Mouse (Mus musculus) gastrocnemius, postnatal 14 days (tissue): ENCODE data around the gene Mta1. TPM values are rescaled to one million over a fixed set of nuclear protein-coding genes. Genes with fewer than 3 reads are reported as not detected.

Experiments used
- DNase-seq: peaks from one replicate; pipeline ENCODE4 v3.0.0; 2021; ENCODE audit warnings: mixed read lengths
- intact Hi-C: fragments of 180-260 bp; cut with DNase I; formaldehyde crosslinking; loops from one replicate; pipeline ENCODE4 v1.15.1; 2025; ENCODE audit warnings: low total_unique reads
- total RNA-seq, 2 experiments: library from RNA; stranded (reverse); gene quantifications; 2 replicates each; pipeline ENCODE4 v1.2.3; 2021

The Mta1 gene
- total RNA-seq, 2 experiments from 2014 or later: 34.6 to 35.4 TPM

GRCm38 (mm10) chr12:113130732-113131131 is 32.7 kb downstream of the Mta1 start:
- DNase-seq: no peak
- intact Hi-C loops: no loop called here

- intact Hi-C loops: no loop called here
- no peak for DNase-seq
Observed at GRCm38 (mm10) chr12:113131601-113132000, 33.5 kb downstream of the Mta1 start.

GRCm38 (mm10) chr12:113132567-113132966 is 34.5 kb downstream of the Mta1 start:
- intact Hi-C loops: no loop called here
- peak; percentile 73 for DNase-seq

GRCm38 (mm10) chr12:113133260-113133659 is 35.2 kb downstream of the Mta1 start:
- DNase-seq: no peak
- intact Hi-C loops: no loop called here

- intact Hi-C loops: no loop called here
- DNase-seq: no peak
Observed at GRCm38 (mm10) chr12:113133861-113134403, 35.9 kb downstream of the Mta1 start.

- no peak for DNase-seq
- intact Hi-C loops: no loop called here
Observed at GRCm38 (mm10) chr12:113134502-113134901, 36.4 kb downstream of the Mta1 start.

GRCm38 (mm10) chr12:113135401-113135800 is 37.3 kb downstream of the Mta1 start:
- intact Hi-C loops: no loop called here
- no peak for DNase-seq

GRCm38 (mm10) chr12:113136492-113137020 is 38.5 kb downstream of the Mta1 start:
- no peak for DNase-seq
- intact Hi-C loops: no loop called here

- intact Hi-C loops: no loop called here
- DNase-seq: no peak
Observed at GRCm38 (mm10) chr12:113137260-113138213, 39.5 kb downstream of the Mta1 start.

- intact Hi-C loops: no loop called here
- DNase-seq: no peak
Observed at GRCm38 (mm10) chr12:113138291-113138690, 40.2 kb downstream of the Mta1 start.

- DNase-seq: no peak
- intact Hi-C loops: no loop called here
Observed at GRCm38 (mm10) chr12:113138901-113139864, 41.1 kb downstream of the Mta1 start.

GRCm38 (mm10) chr12:113139908-113140615 is 42.0 kb downstream of the Mta1 start, which contains the start of gene Crip2:
Gene Crip2 (plus strand): TSS chr12:113140236.
- DNase-seq: peak; percentile 87

GRCm38 (mm10) chr12:113140616-113141411 is 42.7 kb downstream of the Mta1 start:
- peak; percentile 40 for DNase-seq
- intact Hi-C loops: no loop called here

More at GRCm38 (mm10) chr12:113139908-113140615, 42.0 kb downstream of the Mta1 start, which contains the start of gene Crip2:
- intact Hi-C loops: no loop called here

GRCm38 (mm10) chr12:113141531-113141973 is 43.5 kb downstream of the Mta1 start:
- intact Hi-C loops: no loop called here
- DNase-seq: peak; percentile 63

GRCm38 (mm10) chr12:113142021-113142975 is 44.2 kb downstream of the Mta1 start:
- peak; percentile 82 for DNase-seq
- intact Hi-C loops: no loop called here

GRCm38 (mm10) chr12:113143164-113143563 is 45.1 kb downstream of the Mta1 start:
- DNase-seq: no peak
- intact Hi-C loops: no loop called here
